Mouse (Mus musculus) kidney, postnatal 0 days (tissue): ENCODE results near the gene Tnfsf12. TPM values are rescaled to one million over a fixed set of nuclear protein-coding genes. Genes with fewer than 3 reads are reported as not detected.
"Not testable (repeated sequence)": the region's sequence is repeated elsewhere in the genome, so short reads cannot be mapped to it uniquely, and the experiment has no call there.

Experiments used
- ATAC-seq: fragments of 200-750 bp; cut with Nextera tagmentation; replicated peaks from 2 replicates; pipeline ENCODE4 v1.8.0; 2017; ENCODE audit warnings: low read depth, moderate number of reproducible peaks, moderate TSS enrichment, moderate library complexity; ENCODE audit not compliant: low FRiP score
- DNase-seq: peaks from one replicate; pipeline ENCODE4 v3.0.0-alpha.2; 2016; ENCODE audit warnings: low spot score
- H3K27ac ChIP-seq: fragments of 300-500 bp; sonication (generic); 2 replicates; pipeline ENCODE4 v1.5.1; 2014; ENCODE audit warnings: mild to moderate bottlenecking
- H3K27me3 ChIP-seq: fragments of 300-500 bp; sonication (generic); 2 replicates; pipeline ENCODE4 v1.6.1; 2014; ENCODE audit warnings: low read length, mixed read lengths; ENCODE audit not compliant: insufficient read depth
- H3K36me3 ChIP-seq: fragments of 300-500 bp; sonication (generic); 2 replicates; pipeline ENCODE4 v1.6.1; 2014; ENCODE audit warnings: low read length, mixed read lengths; ENCODE audit not compliant: insufficient read depth
- H3K4me1 ChIP-seq: fragments of 300-500 bp; sonication (generic); replicated peaks from 2 replicates; pipeline ENCODE4 v1.6.1; 2014; ENCODE audit warnings: antibody characterized with exemption, low read length, mixed read lengths; ENCODE audit not compliant: insufficient read depth
- H3K4me2 ChIP-seq: fragments of 300-500 bp; sonication (generic); 2 replicates; pipeline ENCODE4 v1.6.1; 2014; ENCODE audit warnings: mild to moderate bottlenecking, low read length, moderate library complexity, mixed read lengths
- H3K4me3 ChIP-seq: fragments of 300-500 bp; sonication (generic); replicated peaks from 2 replicates; pipeline ENCODE4 v1.5.1; 2014; ENCODE audit warnings: low read depth, low read length
- H3K9ac ChIP-seq: fragments of 300-500 bp; sonication (generic); 2 replicates; pipeline ENCODE4 v1.6.1; 2014; ENCODE audit warnings: low read depth, low read length
- H3K9me3 ChIP-seq: fragments of 300-500 bp; sonication (generic); replicated peaks from 2 replicates; pipeline ENCODE4 v1.6.1; 2016; ENCODE audit warnings: low read length, inconsistent platforms, mixed read lengths
- CTCF ChIP-seq: IDR thresholded peaks from 2 replicates; pipeline ENCODE4 v1.5.1; 2016; ENCODE audit warnings: antibody characterized with exemption, low read depth, mild to moderate bottlenecking, moderate library complexity
- WGBS: fragments of 180-500 bp; shearing (Covaris S2); extraction: QIAGEN DNeasy Blood & Tissue Kit; methylation state at CpG from one replicate; pipeline ENCODE4 v1.1.7; 2014; 5-methylcytosine and 5-hydroxymethylcytosine counted together
- polyA plus RNA-seq: library from polyadenylated mRNA; unstranded; fragments of >200 nt; fragmentation: Nextera tagmentation; extraction: Ambion mirVana; gene quantifications from 2 replicates; pipeline ENCODE4 v1.2.1, GENCODE M21; 2015

Tnfsf12 gene
- polyA plus RNA-seq, 1 experiment from 2014 or later: 15.8 TPM

DNA sequence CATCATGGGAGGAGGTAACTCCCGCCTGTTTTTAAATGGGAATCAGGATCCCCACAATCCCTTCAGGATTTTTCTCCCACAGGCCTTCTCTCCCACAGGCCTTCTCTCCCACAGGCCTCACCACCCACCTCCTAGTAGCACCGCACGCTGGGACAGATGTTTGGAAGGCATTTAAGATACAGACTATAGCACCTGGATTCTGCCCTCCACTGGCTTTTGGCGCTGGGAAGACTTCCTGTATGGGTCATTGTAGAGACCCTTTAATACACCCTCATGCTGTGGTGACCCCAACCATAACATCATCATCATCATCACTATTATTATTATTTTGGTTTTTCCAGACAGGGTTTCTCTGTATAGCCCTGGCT is 11.8 kb upstream of the Tnfsf12 start:
- DNase-seq: no peak
- 89% methylated on average over 4 of the region's 4 CpGs for WGBS
- Histone ChIP-seq H3K4me3 (no peak overlapping the region), H3K27ac (no peak overlapping the region), H3K4me1 (no peaks in the 10 kb centered on the region), H3K9ac (no peak overlapping the region), H3K27me3 (no peaks in the 10 kb centered on the region), H3K4me2 (no peak overlapping the region), H3K9me3 (no peaks in the 10 kb centered on the region), H3K36me3 (no peaks in the 10 kb centered on the region)
- no peak for TF ChIP-seq CTCF
- no peak for ATAC-seq

DNA sequence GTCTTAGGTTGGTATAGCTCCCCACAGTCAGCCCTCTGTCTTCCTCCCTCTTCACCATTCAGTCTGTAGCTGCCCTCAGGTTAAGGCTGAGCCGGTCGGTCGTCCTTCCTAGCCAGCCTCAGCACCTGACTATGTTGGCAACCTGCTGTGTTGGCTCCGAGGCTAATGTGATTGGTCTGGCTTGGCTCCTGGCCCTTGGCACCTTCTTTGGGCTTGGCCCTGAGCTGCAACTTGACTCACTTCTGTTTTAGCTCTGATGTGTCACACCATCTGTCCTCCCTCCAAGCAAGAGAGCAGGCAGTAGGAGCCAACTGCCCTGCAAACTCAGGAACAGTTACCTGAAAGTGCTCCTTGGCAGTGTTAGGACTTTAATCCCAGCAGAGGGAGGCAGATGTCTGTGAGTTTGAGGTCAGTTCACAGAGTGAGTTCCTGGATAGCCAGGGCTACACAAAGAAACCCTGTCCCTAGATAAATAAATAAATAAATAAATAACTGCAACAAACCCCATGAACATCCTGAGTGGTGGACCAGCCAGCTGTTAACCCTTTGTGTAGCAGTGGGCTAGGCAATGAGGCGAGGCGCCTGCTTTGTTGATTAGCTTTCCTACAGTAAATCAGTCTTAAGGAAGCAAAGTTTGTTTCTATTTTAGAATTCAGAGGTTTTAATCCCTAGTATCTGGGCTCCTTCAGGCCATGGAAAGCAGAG is 11.3 kb upstream of the Tnfsf12 start:
- Histone ChIP-seq H3K4me3 (no peak overlapping the region), H3K9me3 (no peaks in the 10 kb centered on the region), H3K4me2 (no peak overlapping the region), H3K27me3 (no peaks in the 10 kb centered on the region), H3K27ac (no peak overlapping the region), H3K4me1 (no peaks in the 10 kb centered on the region), H3K36me3 (no peaks in the 10 kb centered on the region), H3K9ac (no peak overlapping the region)
- WGBS: 55% methylated on average over 6 of the region's 6 CpGs
- no peak for ATAC-seq
- no peak for TF ChIP-seq CTCF
- no peak for DNase-seq

GRCm38 (mm10) chr11:69704613-69705010 is 9.0 kb upstream of the Tnfsf12 start:
- DNase-seq (no peak), ATAC-seq (no peak)
- Histone ChIP-seq H3K4me2 (no peak overlapping the region), H3K9ac (no peak overlapping the region), H3K4me3 (no peak overlapping the region), H3K36me3 (no peaks in the 10 kb centered on the region), H3K27me3 (no peaks in the 10 kb centered on the region), H3K27ac (no peak overlapping the region), H3K4me1 (no peaks in the 10 kb centered on the region), H3K9me3 (no peaks in the 10 kb centered on the region)
- 32% methylated on average over 2 of the region's 2 CpGs for WGBS
- TF ChIP-seq CTCF: no peak

GRCm38 (mm10) chr11:69703814-69704612 is 8.4 kb upstream of the Tnfsf12 start:
- Histone ChIP-seq H3K9ac (no peak overlapping the region), H3K36me3 (no peaks in the 10 kb centered on the region), H3K27ac (no peak overlapping the region), H3K9me3 (no peaks in the 10 kb centered on the region), H3K4me2 (no peak overlapping the region), H3K4me1 (no peaks in the 10 kb centered on the region), H3K27me3 (no peaks in the 10 kb centered on the region), H3K4me3 (no peak overlapping the region)
- TF ChIP-seq CTCF: no peak
- WGBS: 64% methylated on average over 8 of the region's 8 CpGs
- ATAC-seq (no peak), DNase-seq (no peak)

GRCm38 (mm10) chr11:69703381-69703780 is 7.7 kb upstream of the Tnfsf12 start:
- H3K4me2 ChIP-seq, H3K27ac ChIP-seq, H3K9ac ChIP-seq, ATAC-seq, H3K4me1 ChIP-seq, DNase-seq, H3K36me3 ChIP-seq, H3K4me3 ChIP-seq, H3K27me3 ChIP-seq, H3K9me3 ChIP-seq: not testable (repeated sequence)
- 65% methylated on average over 2 of the region's 3 CpGs for whole genome bisulfite sequencing

DNA sequence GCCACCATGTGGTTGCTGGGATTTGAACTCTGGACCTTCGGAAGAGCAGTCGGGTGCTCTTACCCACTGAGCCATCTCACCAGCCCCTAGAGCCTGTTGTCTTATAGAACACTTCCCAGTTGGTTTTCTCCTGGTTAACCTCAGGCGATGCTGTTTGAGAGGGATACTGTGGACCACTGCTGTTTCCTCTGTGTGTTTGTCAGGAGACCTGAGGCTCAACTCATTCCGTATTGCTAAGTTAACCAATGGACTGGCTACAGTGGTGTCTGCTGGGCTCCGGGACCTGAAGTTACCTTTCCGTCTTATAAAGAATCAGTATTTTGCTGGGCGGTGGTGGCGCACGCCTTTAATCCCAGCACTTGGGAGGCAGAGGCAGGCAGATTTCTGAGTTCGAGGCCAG is 7.2 kb upstream of the Tnfsf12 start:
- 94% methylated on average over 9 of the region's 10 CpGs for WGBS
- H3K4me1 ChIP-seq, H3K9ac ChIP-seq, H3K9me3 ChIP-seq, ATAC-seq, H3K4me2 ChIP-seq, H3K27me3 ChIP-seq, H3K4me3 ChIP-seq, H3K36me3 ChIP-seq, H3K27ac ChIP-seq, DNase-seq: not testable (repeated sequence)
